Mouse (Mus musculus) cerebellum, adult 2 months (tissue): ENCODE measurements around the gene Nyap2. TPM values are rescaled to one million over a fixed set of nuclear protein-coding genes. Genes with fewer than 3 reads are reported as not detected.
"Not testable (repeated sequence)": the region's sequence is repeated elsewhere in the genome, so short reads cannot be mapped to it uniquely, and the experiment has no call there.

ENCODE experiments used
- DNase-seq, 2 experiments: peaks; one replicate each; pipeline ENCODE4 v3.0.0; 2021
- H3K27ac ChIP-seq: fragments of 200-500 bp; 2 replicates; pipeline ENCODE4 v1.5.1; 2012; ENCODE audit warnings: low read length, control low read depth, inconsistent platforms; ENCODE audit not compliant: insufficient read depth
- H3K27me3 ChIP-seq: fragments of 200-500 bp; 2 replicates; pipeline ENCODE4 v1.6.1; 2012; ENCODE audit warnings: inconsistent platforms, mild to moderate bottlenecking, low read length, moderate library complexity; ENCODE audit not compliant: control insufficient read depth, insufficient read depth
- H3K4me1 ChIP-seq: fragments of 200-500 bp; 2 replicates; pipeline ENCODE4 v1.6.1; 2011; ENCODE audit warnings: low read length; ENCODE audit not compliant: control insufficient read depth, insufficient read depth
- H3K4me3 ChIP-seq: fragments of 200-500 bp; replicated peaks from 2 replicates; pipeline ENCODE3; 2011; ENCODE audit warnings: mild to moderate bottlenecking, low read depth, low read length, control low read depth; ENCODE audit not compliant: insufficient read depth
- CTCF ChIP-seq: fragments of 200-500 bp; IDR thresholded peaks from 2 replicates; pipeline ENCODE4 v1.5.1; 2011; ENCODE audit warnings: low read depth, mild to moderate bottlenecking, control low read depth, low read length, moderate library complexity, borderline replicate concordance; ENCODE audit not compliant: insufficient read depth
- POLR2A ChIP-seq: fragments of 200-500 bp; IDR thresholded peaks from 2 replicates; pipeline ENCODE4 v1.6.1; 2011; ENCODE audit warnings: low read length, control low read depth, borderline replicate concordance; ENCODE audit not compliant: insufficient read depth
- WGBS: fragments of 180-500 bp; shearing (Covaris S2); methylation state at CpG from one replicate; pipeline ENCODE4 v1.1.7; 2018; 5-methylcytosine and 5-hydroxymethylcytosine counted together
- polyA plus RNA-seq: library from polyadenylated mRNA; depleted of rRNA; stranded (reverse); fragments of >200 nt; gene quantifications from 2 replicates; pipeline ENCODE4 v1.2.3, GENCODE M21; 2012

Gene Nyap2
- polyA plus RNA-seq, 1 experiment: 9.0 TPM

DNA sequence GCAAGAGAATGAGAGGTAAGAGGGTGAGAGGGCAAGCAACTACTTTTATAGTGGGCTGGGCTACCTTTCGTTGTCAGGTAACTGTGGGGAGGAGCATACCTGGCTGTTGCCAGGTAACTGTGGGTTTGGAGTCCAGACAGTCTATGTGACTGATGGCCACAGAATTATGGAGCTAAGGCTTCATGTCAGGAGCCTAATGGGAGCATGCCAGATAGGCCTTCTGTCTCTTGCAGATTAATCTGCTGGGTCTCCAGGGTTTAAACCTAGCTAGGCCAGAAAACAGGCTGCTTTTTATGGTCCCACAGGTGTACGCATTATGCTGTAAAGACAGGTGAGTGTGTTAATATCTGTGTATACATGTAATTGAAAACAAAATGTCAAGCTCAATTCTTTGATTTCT lies 132.8 kb downstream of the Nyap2 start:
- H3K4me1 ChIP-seq: no peaks in the 10 kb centered on the region; the same call in 1 of the 2 replicates
- WGBS: 59% methylated on average over 2 of the region's 2 CpGs
- no peak for TF ChIP-seq CTCF
- TF ChIP-seq POLR2A: no peak
- H3K27me3 ChIP-seq: no peaks in the 10 kb centered on the region
- peak overlapping the region; percentile 31; the same call in 1 of the 2 replicates for H3K27ac ChIP-seq
- DNase-seq: peak in 1 of 2 experiments; percentile 34
- no peak overlapping the region for H3K4me3 ChIP-seq

DNA sequence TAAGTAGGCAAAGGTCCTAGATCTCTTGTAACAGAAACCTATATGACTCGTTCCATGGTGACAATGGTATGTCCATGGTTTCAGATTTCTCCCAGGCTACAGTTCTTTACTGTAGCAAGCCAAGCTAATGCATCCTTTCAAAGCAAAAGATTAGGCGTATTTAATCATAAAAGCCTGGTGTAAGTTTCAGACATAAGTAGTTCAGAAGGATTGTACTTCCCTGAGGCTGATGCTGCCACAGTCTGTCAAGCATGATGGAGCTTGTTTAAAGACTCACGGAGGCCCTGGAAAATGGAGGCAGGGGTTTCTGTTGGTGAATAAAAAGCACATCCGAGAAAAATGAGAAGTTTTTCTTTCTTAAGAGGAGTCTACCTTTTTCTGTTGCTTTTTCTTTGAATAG lies 134.7 kb downstream of the Nyap2 start:
- Histone ChIP-seq H3K4me1 (no peaks in the 10 kb centered on the region; the same call in 1 of the 2 replicates), H3K27ac (no peak overlapping the region), H3K27me3 (no peaks in the 10 kb centered on the region), H3K4me3 (no peak overlapping the region)
- DNase-seq: no peak
- WGBS: 89% methylated on average over 4 of the region's 4 CpGs
- TF ChIP-seq CTCF (no peak), POLR2A (no peak)

DNA sequence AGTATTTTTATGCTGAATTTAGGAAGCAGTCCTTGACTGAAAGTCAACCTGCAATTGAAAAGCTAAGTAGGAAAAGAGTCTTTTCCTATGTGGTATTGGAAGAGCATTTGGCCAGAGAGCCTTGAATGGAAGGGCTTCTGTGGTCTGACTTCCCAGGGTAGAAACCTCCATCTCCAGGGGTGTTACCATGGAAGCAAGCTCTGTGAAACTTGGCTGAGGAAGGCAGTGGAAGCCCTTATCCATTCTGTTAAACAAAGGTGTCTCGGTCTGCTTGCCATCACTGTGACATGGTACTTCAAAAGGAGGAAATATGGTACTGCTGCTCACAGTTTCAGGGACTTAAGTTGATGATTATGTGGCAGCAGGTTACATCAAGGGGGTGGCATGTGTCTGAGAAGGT lies 143.0 kb downstream of the Nyap2 start:
- Histone ChIP-seq H3K27ac (no peak overlapping the region), H3K4me3 (no peak overlapping the region), H3K4me1 (peaks cover 3% of the 10 kb centered on the region), H3K27me3 (no peaks in the 10 kb centered on the region)
- no peak for TF ChIP-seq POLR2A
- no peak for TF ChIP-seq CTCF
- no peak for DNase-seq
- 58% methylated on average over 1 of the region's 1 CpGs for WGBS

DNA sequence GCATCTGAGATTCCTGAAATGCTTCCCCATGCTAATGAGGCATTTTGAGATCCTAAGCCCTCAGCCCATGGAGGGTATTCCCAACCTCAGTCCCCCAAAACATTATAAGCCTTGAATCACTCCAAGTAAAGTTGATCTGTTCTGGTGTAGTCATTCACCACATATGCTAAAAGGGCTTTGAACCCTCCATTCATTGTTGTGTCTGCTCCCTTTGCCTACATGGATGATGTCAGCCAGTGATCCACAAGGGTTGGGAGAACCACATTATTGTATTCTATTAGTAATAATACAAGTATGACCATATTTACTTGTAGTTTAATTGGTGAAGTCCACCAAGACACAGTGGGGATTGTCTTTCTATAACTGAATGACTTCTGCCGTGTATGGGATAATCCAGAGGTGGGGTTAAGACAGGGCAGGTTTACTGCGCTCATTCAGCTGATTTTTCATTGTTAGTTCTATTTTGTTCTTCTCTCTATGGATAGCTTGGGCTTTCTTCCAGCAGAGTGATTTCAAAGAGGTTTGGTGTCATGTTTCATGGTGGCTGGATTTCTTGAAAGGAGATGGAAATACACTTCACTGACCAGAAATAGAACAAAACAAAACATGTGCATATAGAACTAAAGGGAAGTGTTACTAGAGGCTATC lies 155.1 kb downstream of the Nyap2 start:
- TF ChIP-seq POLR2A (no peak), CTCF (no peak)
- 52% methylated on average over 2 of the region's 2 CpGs for WGBS
- Histone ChIP-seq H3K27ac (no peak overlapping the region), H3K27me3 (no peaks in the 10 kb centered on the region), H3K4me1 (no peaks in the 10 kb centered on the region), H3K4me3 (no peak overlapping the region)
- no peak for DNase-seq

DNA sequence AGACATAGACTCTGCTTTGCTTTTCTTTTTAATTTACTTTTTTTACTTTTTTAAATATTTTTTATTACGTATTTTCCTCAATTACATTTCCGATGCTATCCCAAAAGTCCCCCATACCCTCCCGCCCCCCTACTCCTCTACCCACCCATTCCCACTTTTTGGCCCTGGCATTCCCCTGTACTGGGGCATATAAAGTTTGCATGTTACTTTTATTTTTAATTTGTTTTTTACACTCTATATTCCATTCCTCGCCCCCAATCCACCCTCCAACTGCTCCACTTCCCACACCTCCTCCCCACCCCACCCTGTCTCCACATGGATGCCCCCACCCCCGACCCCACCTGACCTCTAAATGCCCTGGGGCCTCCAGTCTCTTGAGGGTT lies 155.6 kb downstream of the Nyap2 start:
- H3K4me1 ChIP-seq, H3K4me3 ChIP-seq, DNase-seq, H3K27me3 ChIP-seq, H3K27ac ChIP-seq: not testable (repeated sequence)
- WGBS: 77% methylated on average over 5 of the region's 5 CpGs

DNA sequence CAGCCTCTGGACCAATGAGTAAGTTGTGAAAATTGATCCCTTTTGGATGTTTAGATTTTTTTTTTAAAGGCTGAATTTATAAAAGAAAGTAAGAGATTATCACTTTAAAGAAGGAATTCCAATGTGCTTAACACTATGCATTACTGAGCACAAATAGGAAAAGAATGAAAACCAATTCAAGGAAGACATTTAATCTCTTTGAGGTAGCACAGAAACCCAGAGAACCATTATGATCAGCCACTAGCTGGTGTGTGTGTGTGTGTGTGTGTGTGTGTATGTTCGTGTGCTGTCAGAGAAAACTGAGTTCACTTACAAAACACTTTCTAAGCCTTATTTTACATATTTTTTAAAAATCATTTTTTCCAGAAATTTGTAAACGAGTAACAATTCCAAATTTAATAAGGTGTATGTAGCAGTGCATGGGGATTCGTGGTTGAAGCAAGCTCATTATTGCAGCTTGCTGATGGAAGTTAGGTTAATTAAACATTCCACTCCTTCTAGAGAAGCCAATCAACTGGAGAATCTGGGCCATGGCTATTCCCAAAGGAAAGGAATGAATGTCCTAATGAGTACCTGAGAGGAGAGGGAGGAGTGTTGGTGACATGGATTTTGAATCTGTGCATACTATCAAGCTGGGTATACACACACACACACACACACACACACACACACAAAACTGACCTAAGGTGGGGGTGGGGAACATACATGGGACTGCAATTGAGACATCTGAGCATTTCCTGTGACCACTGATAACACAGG lies 171.9 kb downstream of the Nyap2 start:
- Histone ChIP-seq H3K4me1 (no peaks in the 10 kb centered on the region), H3K27ac (no peak overlapping the region), H3K4me3 (no peak overlapping the region), H3K27me3 (no peaks in the 10 kb centered on the region)
- WGBS: 78% methylated on average over 3 of the region's 3 CpGs
- TF ChIP-seq CTCF (no peak), POLR2A (no peak)
- no peak for DNase-seq

DNA sequence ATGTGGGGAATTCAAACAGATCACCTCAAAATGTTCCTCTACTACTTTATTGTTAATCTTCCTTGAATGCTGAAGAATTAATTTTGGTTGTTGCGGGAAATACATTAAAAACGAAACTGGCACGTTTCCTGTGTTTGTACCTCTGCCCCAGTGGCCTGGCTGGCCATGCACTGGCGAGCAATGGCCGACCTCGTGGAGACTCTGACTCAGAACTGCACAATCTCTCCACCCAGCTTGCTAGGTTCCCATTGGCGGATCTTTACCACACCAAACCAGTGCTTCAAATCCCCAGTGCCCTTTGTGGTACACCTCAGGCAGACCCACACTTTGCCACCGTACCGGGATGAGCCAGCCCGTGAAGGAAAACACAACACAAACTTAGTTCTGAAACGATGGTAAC lies 173.3 kb downstream of the Nyap2 start:
- Histone ChIP-seq H3K27ac (no peak overlapping the region), H3K4me1 (peaks cover 3% of the 10 kb centered on the region; the same call in 1 of the 2 replicates), H3K4me3 (no peak overlapping the region), H3K27me3 (no peaks in the 10 kb centered on the region)
- 91% methylated on average over 11 of the region's 11 CpGs for whole genome bisulfite sequencing
- TF ChIP-seq POLR2A (no peak), CTCF (no peak)
- DNase-seq: no peak

DNA sequence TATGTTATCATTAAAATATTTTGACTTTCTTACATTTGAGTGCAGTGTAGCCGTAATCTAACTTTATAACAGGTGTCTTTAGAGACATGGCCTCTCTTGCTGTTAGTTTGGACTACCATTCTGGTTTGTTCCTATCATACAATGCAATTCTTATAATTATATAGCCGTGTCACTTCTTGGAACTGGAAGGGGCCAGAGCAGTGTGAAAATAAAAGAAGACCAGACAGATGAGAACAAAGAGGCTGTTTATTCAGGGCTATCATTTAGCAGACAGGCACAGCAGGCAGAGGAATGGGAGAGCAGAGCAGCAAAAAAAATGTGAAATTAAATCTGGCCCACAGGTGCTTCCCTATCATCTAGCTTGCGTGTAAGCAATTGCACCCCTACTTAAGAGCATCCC lies 189.7 kb downstream of the Nyap2 start:
- Histone ChIP-seq H3K4me1 (no peaks in the 10 kb centered on the region), H3K4me3 (no peak overlapping the region), H3K27me3 (no peaks in the 10 kb centered on the region), H3K27ac (no peak overlapping the region)
- DNase-seq: no peak
- 61% methylated on average over 3 of the region's 3 CpGs for WGBS
- TF ChIP-seq POLR2A: no peak
- TF ChIP-seq CTCF: no peak
